Mouse (Mus musculus) duodenum, adult 2 months (tissue): Measurements from ENCODE around the gene Tmem101. TPM values are rescaled to one million over a fixed set of nuclear protein-coding genes. Genes with fewer than 3 reads are reported as not detected.

Experiments used
- polyA plus RNA-seq: library from polyadenylated mRNA; depleted of rRNA; stranded (reverse); fragments of >200 nt; gene quantifications from 2 replicates; pipeline ENCODE4 v1.2.3, GENCODE M21; 2012; ENCODE audit warnings: low replicate concordance; rRNA removed

Gene Tmem101
- 13.8 and 14.3 TPM in 2 replicates for polyA plus RNA-seq

DNA sequence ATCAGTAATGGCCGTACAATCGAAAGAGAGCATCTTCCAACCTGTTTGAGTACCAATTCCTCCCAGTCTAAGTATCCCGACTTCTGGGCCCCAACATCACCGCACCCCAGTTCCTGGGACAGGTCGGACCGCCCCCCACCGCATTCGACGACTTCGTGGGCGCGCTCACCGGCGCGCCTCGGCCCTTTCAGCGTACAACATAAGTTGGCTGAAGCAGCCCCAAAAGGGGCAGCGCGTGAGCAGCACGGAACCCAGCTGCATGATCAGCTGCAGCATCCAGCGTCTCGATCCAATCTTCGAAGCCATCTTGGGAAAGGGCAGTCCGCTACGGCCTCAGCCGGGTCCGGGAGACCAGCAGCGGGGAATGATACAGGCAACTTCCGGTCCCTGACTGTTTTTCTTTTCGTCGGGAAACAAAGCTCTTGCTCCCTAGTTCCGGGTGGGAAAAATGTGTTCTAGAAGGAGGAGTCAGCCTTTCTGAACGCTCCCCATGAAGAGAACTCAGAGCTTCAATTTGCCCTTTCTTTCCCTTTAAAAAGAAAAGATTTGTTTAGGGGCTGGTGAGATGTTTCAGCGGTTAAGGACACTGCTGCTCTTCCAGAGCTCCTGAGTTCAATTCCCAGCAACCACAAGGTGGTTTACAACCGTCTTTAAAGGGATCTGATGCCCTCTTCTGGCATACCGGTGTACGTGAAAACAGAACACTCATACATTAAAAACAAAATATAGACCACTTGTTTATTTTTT is at the start of gene Tmem101:
TSS of gene Tmem101 (minus strand) at position 366 of the 747 bp plus-strand sequence.

DNA sequence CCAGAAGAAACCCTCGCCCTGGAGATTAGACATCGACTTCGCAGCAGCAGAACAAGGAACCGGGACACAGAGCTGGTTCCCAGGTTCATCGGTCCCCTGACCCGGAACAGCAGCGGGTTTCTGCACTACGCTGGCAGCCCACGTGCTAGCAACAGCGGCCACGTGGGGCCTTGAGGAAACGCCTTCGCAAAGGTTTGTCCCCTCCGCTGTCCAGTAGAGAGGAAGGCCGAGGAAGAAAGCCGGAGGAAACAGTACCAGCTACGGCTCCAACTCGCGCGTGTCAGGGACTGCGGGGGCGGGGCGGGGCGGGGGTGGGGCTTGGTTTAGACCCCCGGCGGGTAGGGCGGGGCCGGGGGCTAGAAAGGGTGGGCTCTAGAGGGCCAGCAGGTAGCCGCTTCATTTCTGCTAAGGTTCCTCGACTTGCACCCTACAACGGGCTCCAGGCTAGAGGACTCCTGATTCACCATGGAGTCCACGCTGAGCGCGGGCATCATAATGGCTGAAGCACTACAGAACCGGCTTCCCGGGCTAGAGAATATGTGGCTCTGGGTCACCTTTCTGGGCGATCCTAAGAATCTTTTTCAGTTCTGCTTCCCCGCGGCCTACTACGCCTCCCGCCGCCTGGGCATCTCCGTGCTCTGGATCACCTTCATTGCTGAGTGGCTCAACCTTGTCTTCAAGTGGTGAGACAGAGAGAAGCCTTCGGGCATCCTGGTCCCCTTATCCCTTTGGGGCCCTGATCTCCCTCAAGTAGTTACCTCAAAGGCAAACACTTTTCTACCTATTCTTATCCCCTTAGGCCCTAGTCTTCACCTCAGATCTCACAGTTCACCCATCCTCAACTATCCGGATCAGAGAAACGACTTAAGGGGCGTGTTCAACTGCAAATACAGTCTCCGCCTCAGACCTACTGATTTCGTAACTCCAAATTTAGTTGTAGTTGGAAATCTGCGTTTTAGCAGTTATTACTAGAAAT is 33.5 kb upstream of the Tmem101 start, which contains the start of gene G6pc3:
TSS of gene G6pc3 (plus strand) at position 160 of the 976 bp plus-strand sequence.

GRCm38 (mm10) chr11:102184646-102185495 is 28.7 kb upstream of the Tmem101 start, which contains the start of gene Lsm12:
Gene Lsm12 (minus strand): TSS chr11:102185296.

GRCm38 (mm10) chr11:102145471-102146001 is 10.7 kb downstream of the Tmem101 start, which contains the start of gene Nags:
Gene Nags (plus strand): TSS chr11:102145513.

DNA sequence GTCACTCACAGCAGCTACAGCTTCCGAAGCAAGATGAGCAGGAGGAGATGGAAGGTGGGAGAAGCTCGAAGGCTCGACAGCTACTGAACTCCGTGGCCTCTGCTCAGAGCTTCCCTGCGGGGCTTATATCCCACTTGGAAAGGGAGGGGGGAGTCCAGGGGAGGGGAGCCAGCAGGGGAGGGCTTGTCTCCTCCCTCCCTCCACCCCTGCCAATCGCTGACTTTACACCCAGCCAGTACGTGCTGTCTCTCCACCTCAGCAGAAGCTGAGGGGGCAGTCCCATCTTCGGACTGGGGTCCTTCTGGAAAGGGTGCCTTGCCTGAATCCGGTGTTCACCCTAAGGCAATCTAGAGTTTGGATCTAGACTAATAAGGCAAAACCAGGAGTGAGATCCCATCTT is 48.5 kb downstream of the Tmem101 start, which contains the start of gene Pyy:
TSS of gene Pyy (minus strand) at position 101 of the 400 bp plus-strand sequence.

Other genes starting within 250 kb of the Tmem101 start
- not detected in 2 replicates for gene Sost, start 189.4 kb downstream of the Tmem101 start, polyA plus RNA-seq
- gene Cfap97d1, start 172.1 kb downstream of the Tmem101 start, polyA plus RNA-seq, result not detected in 2 replicates
- gene Dusp3, start 169.4 kb downstream of the Tmem101 start, polyA plus RNA-seq, result 12.4 and 43.5 TPM in 2 replicates
- gene Mpp3, start 127.9 kb downstream of the Tmem101 start, polyA plus RNA-seq, result 1.0 and 1.7 TPM in 2 replicates
- 3.6 and 5.4 TPM in 2 replicates for gene Cd300lg, start 114.9 kb downstream of the Tmem101 start, polyA plus RNA-seq
- 1.8 and 2.1 TPM in 2 replicates for gene Mpp2, start 67.9 kb downstream of the Tmem101 start, polyA plus RNA-seq
- gene Ppy, start 55.1 kb downstream of the Tmem101 start, polyA plus RNA-seq, result 10.5 TPM in 1 of 2 replicates, not detected in the other
- 92.0 and 116 TPM in 2 replicates for gene Pyy, start 48.6 kb downstream of the Tmem101 start, polyA plus RNA-seq
- gene Nags, start 10.9 kb downstream of the Tmem101 start, polyA plus RNA-seq, result 52.0 and 86.9 TPM in 2 replicates
- 24.2 and 28.7 TPM in 2 replicates for gene Lsm12, start 28.9 kb upstream of the Tmem101 start, polyA plus RNA-seq
- 64.1 and 84.2 TPM in 2 replicates for gene G6pc3, start 33.2 kb upstream of the Tmem101 start, polyA plus RNA-seq
- gene Hdac5, start 73.8 kb upstream of the Tmem101 start, polyA plus RNA-seq, result 75.7 and 76.7 TPM in 2 replicates
- gene BC030867, start 92.5 kb upstream of the Tmem101 start, polyA plus RNA-seq, result 4.6 and 4.9 TPM in 2 replicates
- 0.32 and 2.3 TPM in 2 replicates for gene Asb16, start 112.3 kb upstream of the Tmem101 start, polyA plus RNA-seq
- 44.7 and 54.3 TPM in 2 replicates for gene Tmub2, start 128.5 kb upstream of the Tmem101 start, polyA plus RNA-seq
- gene Atxn7l3, start 140.2 kb upstream of the Tmem101 start, polyA plus RNA-seq, result 25.5 and 36.4 TPM in 2 replicates
- 13.2 and 18.6 TPM in 2 replicates for gene Ubtf, start 163.3 kb upstream of the Tmem101 start, polyA plus RNA-seq
- 0.06 TPM in 1 of 2 replicates, not detected in the other for gene Slc4a1, start 209.8 kb upstream of the Tmem101 start, polyA plus RNA-seq
- gene Rundc3a, start 237.0 kb upstream of the Tmem101 start, polyA plus RNA-seq, result 4.5 and 5.1 TPM in 2 replicates